Mouse (Mus musculus): ENCODE results near the gene Cabcoco1.

Gene Cabcoco1

DNA sequence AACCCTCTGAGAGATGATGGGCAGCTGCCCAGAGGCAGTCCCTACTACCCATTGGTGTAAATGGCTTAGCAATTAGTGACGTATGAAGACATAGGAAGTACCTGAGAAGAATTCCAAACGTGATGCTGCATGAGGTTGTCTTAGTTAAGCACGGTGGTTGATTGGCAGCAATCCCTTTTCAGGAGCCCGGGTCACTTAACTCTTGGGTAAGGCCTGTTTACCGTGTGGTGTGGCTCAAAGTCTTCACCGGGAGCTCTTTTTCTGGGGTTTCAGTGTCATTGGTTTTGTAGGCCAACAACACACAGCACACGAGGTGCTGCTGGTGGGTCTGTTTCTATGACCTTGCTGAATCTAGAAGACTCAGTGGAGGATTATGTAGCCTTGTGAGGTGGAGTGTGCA is 105.9 kb downstream of the Cabcoco1 start:
- no peak for DNase-seq (ENCODE audit: low spot score in 2 of 2)

- no peak for DNase-seq (ENCODE audit: low spot score in 2 of 2)
These were observed 106.6 kb downstream of the Cabcoco1 start for GRCm38 (mm10) chr10:68435001-68435560.

GRCm38 (mm10) chr10:68434045-68434639 is 107.6 kb downstream of the Cabcoco1 start:
- DNase-seq (ENCODE audit: low spot score in 2 of 2) = no peak

GRCm38 (mm10) chr10:68431346-68431745 is 110.3 kb downstream of the Cabcoco1 start:
- no peak for DNase-seq (ENCODE audit: low spot score in 2 of 2)

DNA sequence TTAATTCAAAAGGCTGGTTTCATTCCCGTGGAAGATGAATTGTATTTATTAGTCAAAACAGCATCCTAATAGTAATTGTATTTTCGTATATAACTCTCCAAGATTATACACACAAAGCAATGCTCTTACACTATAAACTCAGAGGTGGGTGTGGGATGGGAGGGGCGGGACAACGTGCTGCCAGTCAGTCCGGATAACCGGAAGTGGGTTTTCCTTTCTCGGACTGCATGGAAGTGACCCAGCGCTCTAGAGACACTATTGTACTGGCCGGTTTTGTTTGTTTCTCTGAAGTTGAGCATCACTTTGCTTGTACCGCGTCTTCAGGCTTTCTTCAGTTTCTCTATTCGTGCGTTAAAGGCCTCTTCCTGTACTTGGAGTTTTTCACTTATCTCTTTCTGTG is 110.8 kb downstream of the Cabcoco1 start:
- no peak for DNase-seq (ENCODE audit: low spot score in 2 of 2)

GRCm38 (mm10) chr10:68420393-68420920 is 121.2 kb downstream of the Cabcoco1 start:
- DNase-seq (ENCODE audit: low spot score in 2 of 2) = no peak

GRCm38 (mm10) chr10:68419893-68420292 is 121.8 kb downstream of the Cabcoco1 start:
- DNase-seq (ENCODE audit: low spot score in 2 of 2) = no peak

DNA sequence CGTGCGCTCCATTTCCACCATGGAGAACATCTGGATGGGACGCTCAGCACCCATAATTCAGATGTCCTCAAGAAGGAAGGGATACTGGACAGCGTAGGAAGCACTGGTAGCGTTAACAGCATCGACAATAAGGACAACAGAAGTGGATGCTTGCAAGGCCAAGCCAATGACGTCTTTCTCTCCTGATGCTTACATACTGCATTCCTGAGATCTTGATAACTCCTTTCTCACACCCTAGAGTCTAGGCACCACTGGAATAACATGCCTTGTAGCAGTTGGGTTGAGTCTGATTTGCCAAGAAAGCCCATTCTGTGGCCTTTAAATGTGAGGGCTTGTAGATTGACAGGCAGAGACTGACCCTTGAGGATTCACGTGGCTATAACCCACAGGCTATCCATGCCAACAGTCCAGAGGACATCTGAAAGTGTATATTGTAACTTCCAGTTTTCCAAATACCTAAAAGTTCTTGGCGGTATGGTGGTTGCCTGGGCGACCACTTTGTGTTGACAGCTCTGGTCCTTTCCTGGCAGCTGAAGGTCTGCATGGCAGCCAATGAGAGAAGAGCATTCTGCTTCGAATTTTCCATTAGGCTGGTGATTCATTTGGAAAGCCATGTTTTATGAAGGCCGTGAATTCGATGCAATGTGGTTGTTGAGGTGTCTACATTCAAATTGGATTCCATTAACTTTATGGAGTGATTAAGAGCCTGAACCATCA is 124.5 kb downstream of the Cabcoco1 start:
- DNase-seq (ENCODE audit: low spot score in 2 of 2) = no peak

- no peak for DNase-seq (ENCODE audit: low spot score in 2 of 2)
These were observed 135.8 kb downstream of the Cabcoco1 start for GRCm38 (mm10) chr10:68405936-68406335.

DNA sequence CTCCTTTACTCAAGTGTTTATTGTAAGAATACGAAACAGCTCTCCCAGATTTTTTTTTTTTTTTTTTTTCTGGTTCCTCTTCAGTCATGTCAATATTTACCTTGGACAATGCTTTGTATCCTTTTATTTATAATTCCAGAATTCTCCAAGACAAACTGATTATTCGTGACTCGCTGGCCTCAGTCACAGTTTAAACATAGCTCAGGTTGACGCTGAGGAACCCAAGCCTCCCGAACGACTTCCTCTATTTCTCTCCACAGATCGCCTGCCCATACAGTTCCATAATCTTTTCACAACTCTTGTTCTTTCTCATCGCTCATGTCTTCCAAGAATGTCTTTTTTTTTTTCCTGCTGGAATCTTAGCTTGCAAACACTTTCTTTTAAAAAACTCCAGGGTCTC is 144.9 kb downstream of the Cabcoco1 start:
- no peak for DNase-seq (ENCODE audit: low spot score in 2 of 2)

GRCm38 (mm10) chr10:68396083-68396482 is 145.6 kb downstream of the Cabcoco1 start:
- no peak for DNase-seq (ENCODE audit: low spot score in 2 of 2)

DNA sequence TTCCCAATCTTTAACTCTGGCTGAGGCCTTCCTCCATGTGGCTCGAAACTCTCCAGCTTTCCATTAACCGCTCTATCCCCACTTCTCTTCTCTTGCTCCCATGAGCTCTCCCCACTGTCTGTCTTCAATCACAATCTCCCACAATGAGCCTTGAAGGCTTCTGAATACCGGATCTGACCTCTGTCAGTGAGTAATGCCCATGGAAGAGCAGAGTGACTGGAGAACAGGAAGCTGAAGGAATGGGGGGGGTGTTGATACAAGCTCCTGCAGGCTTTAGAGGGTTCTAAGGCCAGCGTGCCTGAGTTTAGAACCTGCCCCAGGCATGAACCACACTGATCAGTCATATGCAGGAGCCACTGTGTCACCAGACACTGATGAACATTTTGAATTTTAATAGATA is 150.1 kb downstream of the Cabcoco1 start:
- DNase-seq (ENCODE audit: low spot score in 2 of 2) = no peak

DNA sequence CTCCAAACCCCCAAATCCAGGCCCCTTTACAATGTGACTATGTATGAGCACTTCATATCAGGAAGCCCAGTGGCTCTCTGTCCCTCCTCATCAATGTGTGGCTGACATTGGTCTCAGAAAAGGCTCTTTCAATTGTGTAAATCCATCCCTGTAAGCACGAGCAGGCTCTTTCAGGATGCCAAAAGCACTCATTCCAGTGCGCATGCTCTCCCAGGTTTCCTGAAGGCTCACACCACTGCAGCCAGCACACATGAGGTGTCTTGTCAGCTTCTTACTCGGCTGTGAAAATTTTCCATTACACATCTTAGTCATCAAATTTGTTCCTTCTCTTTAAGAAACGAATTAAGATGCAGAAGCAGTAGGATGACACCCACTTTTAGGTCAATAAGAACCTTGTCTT is 152.9 kb downstream of the Cabcoco1 start:
- DNase-seq (ENCODE audit: low spot score in 2 of 2) = no peak

DNA sequence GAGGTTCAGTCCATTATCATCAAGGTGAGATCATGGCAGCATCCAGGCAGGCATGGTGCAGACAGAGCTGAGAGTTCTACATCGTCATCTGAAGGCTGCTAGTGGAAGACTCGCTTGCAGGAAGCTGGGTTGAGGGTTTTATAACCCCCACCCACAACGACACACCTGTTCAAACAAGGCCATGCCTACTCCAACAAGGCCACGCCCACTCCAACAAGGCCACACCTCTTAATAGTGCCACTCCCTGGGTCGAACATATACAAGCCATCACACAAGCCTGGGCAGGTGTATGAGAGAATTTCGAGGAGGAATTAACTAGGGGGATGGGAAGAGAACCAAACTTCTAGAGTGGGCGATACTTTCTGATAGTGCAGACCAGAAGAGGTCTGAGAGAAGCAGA is 153.6 kb downstream of the Cabcoco1 start:
- no peak for DNase-seq (ENCODE audit: low spot score in 2 of 2)

Measured in urinary bladder, adult 18-20 months (tissue).